Mouse (Mus musculus): ENCODE measurements around the gene Slc35c2. TPM values are rescaled to one million over a fixed set of nuclear protein-coding genes. Genes with fewer than 3 reads are reported as not detected.

Gene Slc35c2
- polyA plus RNA-seq, 1 experiment from 2014 or later, result 39.1 TPM

DNA sequence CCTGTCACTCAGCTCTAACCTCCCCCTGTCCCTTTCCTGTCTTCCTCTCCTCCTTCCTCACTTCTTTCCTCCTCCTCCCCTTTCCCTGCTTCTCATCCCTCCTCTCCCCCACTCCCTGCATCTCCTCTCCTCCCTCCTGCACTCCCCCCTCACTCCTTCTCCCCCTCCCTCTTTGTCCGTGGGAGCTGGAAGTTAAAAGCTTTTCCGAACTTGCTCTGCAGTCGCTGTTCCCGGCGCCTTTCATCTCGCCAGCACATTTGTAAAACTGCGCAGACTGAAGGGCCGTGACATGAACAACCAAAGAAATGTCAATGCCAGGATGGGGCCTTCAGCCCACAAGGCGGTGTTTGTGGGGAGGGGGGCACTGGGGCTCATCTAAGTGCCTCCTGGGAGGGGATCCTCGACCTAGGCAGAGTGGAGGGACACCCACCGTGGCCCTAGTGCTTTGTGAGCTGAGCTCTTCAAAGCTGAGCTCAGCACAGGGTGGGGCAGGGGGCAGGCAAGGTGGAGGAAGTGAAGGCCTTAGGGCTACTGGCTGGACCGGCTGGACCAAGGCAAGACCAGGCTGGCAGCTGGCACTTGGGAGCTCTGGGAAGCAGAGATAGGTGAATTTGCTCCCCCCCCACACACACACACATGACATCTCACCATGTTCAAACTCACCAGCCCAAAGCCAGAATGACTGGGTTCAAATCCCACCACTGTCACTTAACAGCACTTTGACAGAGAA, 49.1 kb downstream of the Slc35c2 start:
- Histone ChIP-seq H3K4me1 (replicated peaks) (no peaks in the 10 kb centered on the region; the same call in 1 of the 2 replicates), H3K4me3 (replicated peaks) (no peak overlapping the region), H3K9ac (no peak overlapping the region), H3K9me3 (replicated peaks) (no peaks in the 10 kb centered on the region), H3K36me3 (replicated peaks) (no peaks in the 10 kb centered on the region), H3K4me2 (no peak overlapping the region), H3K27me3 (peaks cover 98% of the 10 kb centered on the region), H3K27ac (replicated peaks) (no peak overlapping the region)
- WGBS (ENCODE audit: insufficient replicate concordance), result 11% methylated on average over 12 of the region's 12 CpGs
- ATAC-seq (ENCODE audit: insufficient read depth), result no peak

DNA sequence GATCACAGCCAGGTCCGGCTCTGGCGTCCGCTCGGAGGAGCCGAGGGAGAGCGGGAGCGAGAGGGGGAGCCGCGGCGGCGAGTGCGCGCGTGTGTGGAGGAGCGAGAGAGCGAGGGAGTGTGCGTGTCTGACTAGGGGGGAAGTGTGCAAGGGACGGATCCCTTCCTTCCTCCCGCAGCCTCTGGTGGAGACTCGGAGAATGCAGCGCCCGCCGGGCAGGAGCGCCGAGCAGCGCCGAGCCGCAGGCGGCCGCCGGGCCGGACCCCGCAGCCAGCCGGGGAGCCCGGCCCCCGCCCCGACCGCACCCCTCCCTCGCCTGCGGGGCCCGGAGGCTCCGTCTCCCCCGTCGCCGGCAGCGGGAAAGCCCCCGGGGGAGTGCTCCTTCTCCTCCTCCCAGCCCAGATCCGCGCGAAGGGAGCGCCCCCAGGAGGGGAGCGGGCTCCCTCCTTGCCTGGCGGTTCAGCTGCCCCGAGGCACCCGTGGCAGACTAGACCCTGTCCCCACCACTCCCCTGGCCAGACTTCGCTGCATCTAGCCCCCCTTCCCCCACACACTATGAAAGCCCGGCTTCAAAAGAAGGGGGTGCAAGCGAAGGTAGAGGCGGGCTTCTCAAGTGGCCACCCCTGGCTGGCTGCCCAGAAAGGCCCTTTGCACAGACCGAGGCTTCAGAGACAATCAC, 52.9 kb downstream of the Slc35c2 start, which contains the start of gene Cdh22:
Gene Cdh22 (minus strand): TSS at position 241 of the 679 bp plus-strand sequence.
- no peaks in the 10 kb centered on the region for H3K36me3 ChIP-seq (replicated peaks)
- H3K27ac ChIP-seq (replicated peaks), result no peak within 1 kb of the TSS
- WGBS (ENCODE audit: insufficient replicate concordance), result under 1% methylated on average over 39 of the region's 60 CpGs
- H3K4me3 ChIP-seq (replicated peaks), result peak within 1 kb of the TSS; percentile 41
- peak within 1 kb of the TSS; percentile 60 for H3K4me2 ChIP-seq
- no peaks in the 10 kb centered on the region for H3K9me3 ChIP-seq (replicated peaks)
- ATAC-seq (ENCODE audit: insufficient read depth), result no peak
- no peaks in the 10 kb centered on the region; the same call in 1 of the 2 replicates for H3K4me1 ChIP-seq (replicated peaks)
- H3K9ac ChIP-seq, result no peak within 1 kb of the TSS
- H3K27me3 ChIP-seq, result peaks cover 96% of the 10 kb centered on the region

DNA sequence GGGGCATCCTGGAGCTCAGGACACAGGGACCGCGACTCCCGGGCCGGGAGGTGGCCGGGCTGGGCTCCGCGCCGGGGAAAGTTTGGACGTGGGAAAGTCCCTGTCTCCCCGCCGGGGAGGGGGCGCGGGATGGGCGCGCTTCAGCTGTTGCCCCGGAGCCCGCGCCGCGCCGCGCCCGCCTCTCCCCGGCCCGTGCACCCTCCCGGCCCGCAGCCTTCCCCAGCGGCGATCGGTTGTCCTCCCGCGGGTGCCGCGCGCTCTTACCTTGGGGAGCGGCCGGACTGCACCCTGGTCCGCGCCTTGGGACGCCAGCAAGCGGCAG, 53.4 kb downstream of the Slc35c2 start:
- Histone ChIP-seq H3K4me1 (replicated peaks) (no peaks in the 10 kb centered on the region; the same call in 1 of the 2 replicates), H3K9me3 (replicated peaks) (no peaks in the 10 kb centered on the region), H3K36me3 (replicated peaks) (no peaks in the 10 kb centered on the region), H3K27ac (replicated peaks) (no peak overlapping the region), H3K9ac (no peak overlapping the region), H3K4me2 (peak overlapping the region; percentile 60), H3K4me3 (replicated peaks) (peak overlapping the region; percentile 41), H3K27me3 (peaks cover 96% of the 10 kb centered on the region)
- no peak for ATAC-seq (ENCODE audit: insufficient read depth)
- WGBS (ENCODE audit: insufficient replicate concordance), result 3% methylated on average over 40 of the region's 41 CpGs

DNA sequence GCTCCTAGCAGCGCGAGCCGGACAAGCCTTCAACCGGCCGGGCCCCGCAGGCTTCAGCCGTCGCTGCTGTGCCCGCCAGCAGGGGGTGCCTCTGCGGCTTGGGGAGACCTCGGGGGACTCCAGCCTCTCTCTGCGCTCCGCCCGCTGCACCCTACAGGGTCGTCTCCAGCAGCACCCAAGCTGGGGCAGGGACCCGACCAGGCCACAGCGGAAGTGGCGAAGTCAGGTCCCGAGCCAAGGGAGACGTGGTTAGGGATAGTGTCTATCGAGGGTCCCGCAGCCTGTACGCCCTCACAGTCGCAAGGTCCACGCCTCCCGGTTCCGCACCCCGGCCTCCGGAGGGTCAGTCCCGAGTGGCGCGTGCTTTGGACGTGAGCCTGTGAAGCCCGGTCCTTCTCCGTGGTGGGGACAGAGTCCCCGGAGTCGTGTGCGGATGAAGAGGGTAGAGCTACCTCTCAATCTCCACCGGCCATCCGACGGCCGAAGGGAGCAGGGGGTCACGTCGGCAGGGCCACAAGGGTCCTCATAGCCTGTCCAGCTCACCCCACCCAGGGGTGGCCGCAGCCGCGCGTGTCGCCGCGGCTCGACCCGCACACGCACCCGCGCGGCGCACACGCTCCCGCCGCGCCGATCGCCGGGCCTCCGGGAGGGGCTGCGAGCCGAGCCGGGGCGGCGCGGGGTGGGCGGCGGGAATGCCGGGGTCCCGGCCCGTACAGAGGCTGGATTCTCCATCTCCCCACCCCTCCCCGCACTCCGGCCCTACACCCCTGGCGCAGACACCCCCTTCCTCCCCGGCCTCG, 54.0 kb downstream of the Slc35c2 start:
- no peak overlapping the region for H3K9ac ChIP-seq
- ATAC-seq (ENCODE audit: insufficient read depth), result no peak
- no peaks in the 10 kb centered on the region; the same call in 1 of the 2 replicates for H3K4me1 ChIP-seq (replicated peaks)
- H3K36me3 ChIP-seq (replicated peaks), result no peaks in the 10 kb centered on the region
- no peak overlapping the region for H3K27ac ChIP-seq (replicated peaks)
- H3K4me2 ChIP-seq, result peak overlapping the region; percentile 60
- H3K27me3 ChIP-seq, result peaks cover 96% of the 10 kb centered on the region
- WGBS (ENCODE audit: insufficient replicate concordance), result 2% methylated on average over 75 of the region's 82 CpGs
- H3K4me3 ChIP-seq (replicated peaks), result peak overlapping the region; percentile 41
- no peaks in the 10 kb centered on the region for H3K9me3 ChIP-seq (replicated peaks)

DNA sequence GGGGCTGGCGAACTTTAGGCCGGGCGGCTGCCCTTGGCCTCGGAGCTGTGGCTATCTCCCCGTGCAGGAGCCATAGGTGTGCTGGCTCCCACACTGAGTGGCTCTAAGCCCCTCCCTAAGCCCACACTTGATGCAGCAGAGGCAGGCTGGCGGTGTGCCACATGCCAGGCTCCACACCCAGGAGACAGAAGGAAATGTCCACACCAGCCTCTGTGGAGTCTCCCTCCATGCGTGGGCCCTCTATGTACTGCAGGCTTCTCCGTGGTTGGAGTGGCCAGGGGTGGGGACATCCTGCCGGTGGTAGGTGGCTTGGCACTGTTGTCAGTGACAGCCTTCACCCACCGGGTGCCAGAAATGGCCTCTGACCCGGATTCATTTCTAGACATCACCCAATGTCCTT, 58.6 kb downstream of the Slc35c2 start:
- WGBS (ENCODE audit: insufficient replicate concordance), result 67% methylated on average over 11 of the region's 11 CpGs
- ATAC-seq (ENCODE audit: insufficient read depth), result no peak

More for the DNA sequence above, 58.6 kb downstream of the Slc35c2 start:
- peaks cover 75% of the 10 kb centered on the region for H3K27me3 ChIP-seq
- no peaks in the 10 kb centered on the region for H3K9me3 ChIP-seq (replicated peaks)
- no peak overlapping the region for H3K4me2 ChIP-seq
- H3K9ac ChIP-seq, result no peak overlapping the region
- H3K4me3 ChIP-seq (replicated peaks), result no peak overlapping the region
- H3K27ac ChIP-seq (replicated peaks), result no peak overlapping the region
- H3K4me1 ChIP-seq (replicated peaks), result no peaks in the 10 kb centered on the region; the same call in 1 of the 2 replicates
- no peaks in the 10 kb centered on the region for H3K36me3 ChIP-seq (replicated peaks)

Other genes with a start within 250 kb of the Slc35c2 start
- gene Cd40, start 232.2 kb downstream of the Slc35c2 start, polyA plus RNA-seq (2015; fragmentation: Nextera tagmentation; extraction: Ambion mirVana), result 2.8 and 3.5 TPM in 2 replicates
- not detected in 2 replicates for gene 1700025C18Rik, start 197.1 kb downstream of the Slc35c2 start, polyA plus RNA-seq (2015; fragmentation: Nextera tagmentation; extraction: Ambion mirVana)
- not detected in 2 replicates for gene Cdh22, start 53.0 kb downstream of the Slc35c2 start, polyA plus RNA-seq (2015; fragmentation: Nextera tagmentation; extraction: Ambion mirVana)
- gene Elmo2, start 38.6 kb upstream of the Slc35c2 start, polyA plus RNA-seq (2015; fragmentation: Nextera tagmentation; extraction: Ambion mirVana), result 16.6 and 17.1 TPM in 2 replicates
- gene Zfp663, start 80.9 kb upstream of the Slc35c2 start, polyA plus RNA-seq (2015; fragmentation: Nextera tagmentation; extraction: Ambion mirVana), result 0.06 TPM in 1 of 2 replicates, not detected in the other
- 0.97 and 1.3 TPM in 2 replicates for gene Zfp334, start 100.4 kb upstream of the Slc35c2 start, polyA plus RNA-seq (2015; fragmentation: Nextera tagmentation; extraction: Ambion mirVana)
- 4.1 and 5.2 TPM in 2 replicates for gene Ocstamp, start 112.5 kb upstream of the Slc35c2 start, polyA plus RNA-seq (2015; fragmentation: Nextera tagmentation; extraction: Ambion mirVana)
- gene Slc13a3, start 185.4 kb upstream of the Slc35c2 start, polyA plus RNA-seq (2015; fragmentation: Nextera tagmentation; extraction: Ambion mirVana), result 11.9 and 16.6 TPM in 2 replicates
- 9.6 and 11.5 TPM in 2 replicates for gene Trp53rka, start 205.5 kb upstream of the Slc35c2 start, polyA plus RNA-seq (2015; fragmentation: Nextera tagmentation; extraction: Ambion mirVana)
- gene Slc2a10, start 215.9 kb upstream of the Slc35c2 start, polyA plus RNA-seq (2015; fragmentation: Nextera tagmentation; extraction: Ambion mirVana), result 0.29 and 0.35 TPM in 2 replicates